Mouse (Mus musculus) forebrain, postnatal 0 days (tissue): ENCODE results near the gene Gpr132. TPM values are rescaled to one million over a fixed set of nuclear protein-coding genes. Genes with fewer than 3 reads are reported as not detected.
A peak's percentile ranks its signal among the peaks of the same experiment; 100 is the strongest.

Experiments used
- ATAC-seq: fragments of 200-750 bp; cut with Nextera tagmentation; 2 replicates; pipeline ENCODE4 v1.8.0; 2017; ENCODE audit warnings: mild to moderate bottlenecking, moderate library complexity
- DNase-seq: peaks from one replicate; pipeline ENCODE4 v3.0.0-alpha.2; 2015
- H3K27ac ChIP-seq: fragments of 300-500 bp; sonication (generic); 2 replicates; pipeline ENCODE4 v1.5.1; 2014; ENCODE audit warnings: low read depth, mild to moderate bottlenecking, antibody characterized with exemption, low read length, moderate library complexity, mixed read lengths
- H3K27me3 ChIP-seq: fragments of 300-500 bp; sonication (generic); 2 replicates; pipeline ENCODE4 v1.6.1; 2014; ENCODE audit warnings: mild to moderate bottlenecking, low read length, mixed read lengths; ENCODE audit not compliant: insufficient read depth
- H3K36me3 ChIP-seq: fragments of 300-500 bp; sonication (generic); 2 replicates; pipeline ENCODE4 v1.6.1; 2014; ENCODE audit warnings: mild to moderate bottlenecking, moderate library complexity; ENCODE audit not compliant: insufficient read depth
- H3K4me1 ChIP-seq: fragments of 300-500 bp; sonication (generic); 2 replicates; pipeline ENCODE4 v1.6.1; 2014; ENCODE audit warnings: antibody characterized with exemption; ENCODE audit not compliant: insufficient read depth
- H3K4me2 ChIP-seq: fragments of 300-500 bp; sonication (generic); 2 replicates; pipeline ENCODE4 v1.6.1; 2014; ENCODE audit warnings: low read depth, mild to moderate bottlenecking, moderate library complexity
- H3K4me3 ChIP-seq: fragments of 300-500 bp; sonication (generic); 2 replicates; pipeline ENCODE4 v1.5.1; 2014; ENCODE audit warnings: low read depth, low read length, mixed read lengths
- H3K9ac ChIP-seq: fragments of 300-500 bp; sonication (generic); 2 replicates; pipeline ENCODE4 v1.6.1; 2014; ENCODE audit warnings: mild to moderate bottlenecking
- H3K9me3 ChIP-seq: fragments of 300-500 bp; sonication (generic); 2 replicates; pipeline ENCODE4 v1.6.1; 2016; ENCODE audit warnings: low read length
- CTCF ChIP-seq: sonication (generic); IDR thresholded peaks from 2 replicates; pipeline ENCODE4 v1.5.1; 2016; ENCODE audit warnings: antibody characterized with exemption, control low read depth, low read depth
- WGBS: fragments of 180-500 bp; shearing (Covaris S2); extraction: QIAGEN DNeasy Blood & Tissue Kit; methylation state at CpG from one replicate; pipeline ENCODE4 v1.1.7; 2014; 5-methylcytosine and 5-hydroxymethylcytosine counted together
- polyA plus RNA-seq: library from polyadenylated mRNA; unstranded; fragments of >200 nt; fragmentation: Nextera tagmentation; extraction: Ambion mirVana; gene quantifications from 2 replicates; pipeline ENCODE4 v1.2.1, GENCODE M21; 2015
- total RNA-seq: library from RNA; depleted of rRNA; stranded (reverse); fragments of >200 nt; gene quantifications from 2 replicates; pipeline ENCODE4 v1.2.3, GENCODE M21; 2014

Gene Gpr132
- total and polyA plus RNA-seq, 2 experiments from 2014 or later = 0.10 TPM; not detected in 1

GRCm38 (mm10) chr12:112911701-112912100 lies 43.7 kb upstream of the Gpr132 start:
- 94% methylated on average over 17 of the region's 17 CpGs for WGBS
- DNase-seq (no peak), ATAC-seq (no peak)
- no peak overlapping the region for H3K4me3 ChIP-seq
- H3K36me3 ChIP-seq = peaks cover 84% of the 10 kb centered on the region
- no peak overlapping the region for H3K27ac ChIP-seq
- no peaks in the 10 kb centered on the region for H3K9me3 ChIP-seq
- H3K27me3 ChIP-seq = no peaks in the 10 kb centered on the region
- H3K9ac ChIP-seq = no peak overlapping the region
- no peak overlapping the region for H3K4me2 ChIP-seq
- no peaks in the 10 kb centered on the region for H3K4me1 ChIP-seq
- TF ChIP-seq CTCF = no peak

GRCm38 (mm10) chr12:112908991-112909390 lies 41.0 kb upstream of the Gpr132 start:
- DNase-seq (no peak), ATAC-seq (no peak)
- no peaks in the 10 kb centered on the region for H3K27me3 ChIP-seq
- H3K9ac ChIP-seq = no peak overlapping the region
- H3K9me3 ChIP-seq = no peaks in the 10 kb centered on the region
- H3K27ac ChIP-seq = no peak overlapping the region
- 95% methylated on average over 22 of the region's 22 CpGs for WGBS
- no peak for TF ChIP-seq CTCF
- H3K4me3 ChIP-seq = no peak overlapping the region
- peaks cover 82% of the 10 kb centered on the region for H3K36me3 ChIP-seq
- no peaks in the 10 kb centered on the region for H3K4me1 ChIP-seq
- no peak overlapping the region for H3K4me2 ChIP-seq

- no peak for TF ChIP-seq CTCF
- DNase-seq (no peak), ATAC-seq (no peak)
- H3K9ac ChIP-seq = no peak overlapping the region
- WGBS = 89% methylated on average over 5 of the region's 5 CpGs
- H3K4me3 ChIP-seq = no peak overlapping the region
- H3K4me1 ChIP-seq = no peaks in the 10 kb centered on the region
- H3K36me3 ChIP-seq = peaks cover 42% of the 10 kb centered on the region
- H3K9me3 ChIP-seq = no peaks in the 10 kb centered on the region
- no peak overlapping the region for H3K4me2 ChIP-seq
- H3K27ac ChIP-seq = no peak overlapping the region
- no peaks in the 10 kb centered on the region for H3K27me3 ChIP-seq
These were observed 37.0 kb upstream of the Gpr132 start for GRCm38 (mm10) chr12:112905001-112905400.

GRCm38 (mm10) chr12:112903941-112904340 lies 35.9 kb upstream of the Gpr132 start:
- no peak for TF ChIP-seq CTCF
- no peaks in the 10 kb centered on the region for H3K27me3 ChIP-seq
- no peak overlapping the region for H3K27ac ChIP-seq
- no peaks in the 10 kb centered on the region for H3K4me1 ChIP-seq
- no peak overlapping the region for H3K4me3 ChIP-seq
- no peak for ATAC-seq
- WGBS = 58% methylated on average over 8 of the region's 8 CpGs
- no peak overlapping the region for H3K4me2 ChIP-seq
- H3K9ac ChIP-seq = no peak overlapping the region
- H3K36me3 ChIP-seq = peaks cover 31% of the 10 kb centered on the region
- H3K9me3 ChIP-seq = no peaks in the 10 kb centered on the region
- DNase-seq = no peak

GRCm38 (mm10) chr12:112900641-112901040 lies 32.6 kb upstream of the Gpr132 start:
- Histone ChIP-seq H3K27me3 (no peaks in the 10 kb centered on the region), H3K36me3 (peaks cover 11% of the 10 kb centered on the region), H3K4me2 (no peak overlapping the region), H3K9ac (no peak overlapping the region), H3K4me1 (no peaks in the 10 kb centered on the region), H3K9me3 (no peaks in the 10 kb centered on the region), H3K27ac (no peak overlapping the region), H3K4me3 (no peak overlapping the region)
- no peak for TF ChIP-seq CTCF
- DNase-seq (peak; percentile 31), ATAC-seq (peak; percentile 64)
- WGBS = 81% methylated on average over 9 of the region's 9 CpGs

- ATAC-seq (no peak), DNase-seq (no peak)
- Histone ChIP-seq H3K27me3 (no peaks in the 10 kb centered on the region), H3K4me3 (no peak overlapping the region), H3K4me2 (no peak overlapping the region), H3K9me3 (no peaks in the 10 kb centered on the region), H3K9ac (no peak overlapping the region), H3K36me3 (no peaks in the 10 kb centered on the region), H3K27ac (no peak overlapping the region), H3K4me1 (no peaks in the 10 kb centered on the region)
- whole genome bisulfite sequencing = 47% methylated on average over 4 of the region's 4 CpGs
- TF ChIP-seq CTCF = no peak
These were observed 30.9 kb upstream of the Gpr132 start for GRCm38 (mm10) chr12:112898960-112899359.

GRCm38 (mm10) chr12:112898351-112898750 lies 30.3 kb upstream of the Gpr132 start:
- 69% methylated on average over 12 of the region's 12 CpGs for WGBS
- no peak for TF ChIP-seq CTCF
- no peak overlapping the region for H3K4me2 ChIP-seq

More at GRCm38 (mm10) chr12:112898351-112898750, 30.3 kb upstream of the Gpr132 start:
- no peaks in the 10 kb centered on the region for H3K27me3 ChIP-seq
- H3K27ac ChIP-seq = no peak overlapping the region
- no peak for ATAC-seq
- H3K4me3 ChIP-seq = no peak overlapping the region
- no peaks in the 10 kb centered on the region for H3K9me3 ChIP-seq
- no peak overlapping the region for H3K9ac ChIP-seq
- no peak for DNase-seq
- no peaks in the 10 kb centered on the region for H3K36me3 ChIP-seq
- H3K4me1 ChIP-seq = no peaks in the 10 kb centered on the region
